Mouse (Mus musculus): ENCODE measurements around the gene Ssh2.

Ssh2 gene

GRCm38 (mm10) chr11:77414141-77414839 lies 198.2 kb downstream of the Ssh2 start:
- Histone ChIP-seq H3K36me3 (ENCODE audit: insufficient read depth, low read length) (no peaks in the 10 kb centered on the region), H3K9me3 (ENCODE audit: low read length) (no peaks in the 10 kb centered on the region), H3K4me3 (replicated peaks; ENCODE audit: low read length) (no peak overlapping the region), H3K27me3 (ENCODE audit: insufficient read depth, low read length) (no peaks in the 10 kb centered on the region), H3K4me1 (replicated peaks; ENCODE audit: low read depth, low read length) (no peaks in the 10 kb centered on the region)
- TF ChIP-seq NANOG (IDR thresholded peaks at IDR 0.05; ENCODE audit: borderline replicate concordance, low read length) (no peak), CTCF (conservative IDR thresholded peaks at IDR 0.05; ENCODE audit: low read length) (no peak), POU5F1 (IDR thresholded peaks at IDR 0.05; ENCODE audit: borderline replicate concordance, low read length) (no peak)

- H3K9me3 ChIP-seq (ENCODE audit: low read length): no peaks in the 10 kb centered on the region
- H3K36me3 ChIP-seq (ENCODE audit: insufficient read depth, low read length): no peaks in the 10 kb centered on the region
- no peaks in the 10 kb centered on the region for H3K27me3 ChIP-seq (ENCODE audit: insufficient read depth, low read length)
- TF ChIP-seq CTCF (conservative IDR thresholded peaks at IDR 0.05; ENCODE audit: low read length) (no peak), POU5F1 (IDR thresholded peaks at IDR 0.05; ENCODE audit: borderline replicate concordance, low read length) (no peak), NANOG (IDR thresholded peaks at IDR 0.05; ENCODE audit: borderline replicate concordance, low read length) (no peak)
- H3K4me1 ChIP-seq (replicated peaks; ENCODE audit: low read depth, low read length): no peaks in the 10 kb centered on the region
- no peak overlapping the region for H3K4me3 ChIP-seq (replicated peaks; ENCODE audit: low read length)
Measured at GRCm38 (mm10) chr11:77416212-77417000, 200.3 kb downstream of the Ssh2 start.

- TF ChIP-seq CTCF (conservative IDR thresholded peaks at IDR 0.05; ENCODE audit: low read length) (no peak), NANOG (IDR thresholded peaks at IDR 0.05; ENCODE audit: borderline replicate concordance, low read length) (no peak), POU5F1 (IDR thresholded peaks at IDR 0.05; ENCODE audit: borderline replicate concordance, low read length) (no peak)
- Histone ChIP-seq H3K4me3 (replicated peaks; ENCODE audit: low read length) (no peak overlapping the region), H3K4me1 (replicated peaks; ENCODE audit: low read depth, low read length) (no peaks in the 10 kb centered on the region), H3K36me3 (ENCODE audit: insufficient read depth, low read length) (no peaks in the 10 kb centered on the region), H3K27me3 (ENCODE audit: insufficient read depth, low read length) (no peaks in the 10 kb centered on the region), H3K9me3 (ENCODE audit: low read length) (no peaks in the 10 kb centered on the region)
Measured at GRCm38 (mm10) chr11:77418021-77418420, 201.9 kb downstream of the Ssh2 start.

- TF ChIP-seq NANOG (IDR thresholded peaks at IDR 0.05; ENCODE audit: borderline replicate concordance, low read length) (no peak), CTCF (conservative IDR thresholded peaks at IDR 0.05; ENCODE audit: low read length) (no peak), POU5F1 (IDR thresholded peaks at IDR 0.05; ENCODE audit: borderline replicate concordance, low read length) (no peak)
- Histone ChIP-seq H3K9me3 (ENCODE audit: low read length) (no peaks in the 10 kb centered on the region), H3K27me3 (ENCODE audit: insufficient read depth, low read length) (no peaks in the 10 kb centered on the region), H3K4me3 (replicated peaks; ENCODE audit: low read length) (no peak overlapping the region), H3K36me3 (ENCODE audit: insufficient read depth, low read length) (no peaks in the 10 kb centered on the region), H3K4me1 (replicated peaks; ENCODE audit: low read depth, low read length) (no peaks in the 10 kb centered on the region)
Measured at GRCm38 (mm10) chr11:77423175-77423859, 207.2 kb downstream of the Ssh2 start.

- Histone ChIP-seq H3K4me3 (replicated peaks; ENCODE audit: low read length) (no peak overlapping the region), H3K36me3 (ENCODE audit: insufficient read depth, low read length) (no peaks in the 10 kb centered on the region), H3K4me1 (replicated peaks; ENCODE audit: low read depth, low read length) (no peaks in the 10 kb centered on the region), H3K27me3 (ENCODE audit: insufficient read depth, low read length) (no peaks in the 10 kb centered on the region), H3K9me3 (ENCODE audit: low read length) (no peaks in the 10 kb centered on the region)
- TF ChIP-seq CTCF (conservative IDR thresholded peaks at IDR 0.05; ENCODE audit: low read length) (no peak), POU5F1 (IDR thresholded peaks at IDR 0.05; ENCODE audit: borderline replicate concordance, low read length) (no peak), NANOG (IDR thresholded peaks at IDR 0.05; ENCODE audit: borderline replicate concordance, low read length) (no peak)
Measured at GRCm38 (mm10) chr11:77428446-77428845, 212.4 kb downstream of the Ssh2 start.

GRCm38 (mm10) chr11:77437026-77437425 lies 220.9 kb downstream of the Ssh2 start:
- Histone ChIP-seq H3K36me3 (ENCODE audit: insufficient read depth, low read length) (no peaks in the 10 kb centered on the region), H3K9me3 (ENCODE audit: low read length) (no peaks in the 10 kb centered on the region), H3K4me3 (replicated peaks; ENCODE audit: low read length) (no peak overlapping the region), H3K4me1 (replicated peaks; ENCODE audit: low read depth, low read length) (no peaks in the 10 kb centered on the region), H3K27me3 (ENCODE audit: insufficient read depth, low read length) (no peaks in the 10 kb centered on the region)
- TF ChIP-seq CTCF (conservative IDR thresholded peaks at IDR 0.05; ENCODE audit: low read length): no peak
- TF ChIP-seq NANOG (IDR thresholded peaks at IDR 0.05; ENCODE audit: borderline replicate concordance, low read length): no peak
- TF ChIP-seq POU5F1 (IDR thresholded peaks at IDR 0.05; ENCODE audit: borderline replicate concordance, low read length): no peak

- no peaks in the 10 kb centered on the region for H3K36me3 ChIP-seq (ENCODE audit: insufficient read depth, low read length)
- no peak for TF ChIP-seq POU5F1 (IDR thresholded peaks at IDR 0.05; ENCODE audit: borderline replicate concordance, low read length)
- TF ChIP-seq CTCF (conservative IDR thresholded peaks at IDR 0.05; ENCODE audit: low read length): no peak
- no peak for TF ChIP-seq NANOG (IDR thresholded peaks at IDR 0.05; ENCODE audit: borderline replicate concordance, low read length)
- no peaks in the 10 kb centered on the region for H3K4me1 ChIP-seq (replicated peaks; ENCODE audit: low read depth, low read length)
- no peaks in the 10 kb centered on the region for H3K27me3 ChIP-seq (ENCODE audit: insufficient read depth, low read length)
- H3K4me3 ChIP-seq (replicated peaks; ENCODE audit: low read length): no peak overlapping the region
- no peaks in the 10 kb centered on the region for H3K9me3 ChIP-seq (ENCODE audit: low read length)
Measured at GRCm38 (mm10) chr11:77440081-77440480, 224.0 kb downstream of the Ssh2 start.

- Histone ChIP-seq H3K9me3 (ENCODE audit: low read length) (no peaks in the 10 kb centered on the region), H3K27me3 (ENCODE audit: insufficient read depth, low read length) (no peaks in the 10 kb centered on the region), H3K4me1 (replicated peaks; ENCODE audit: low read depth, low read length) (peaks cover 2% of the 10 kb centered on the region; the same call in 1 of the 2 replicates), H3K4me3 (replicated peaks; ENCODE audit: low read length) (no peak overlapping the region), H3K36me3 (ENCODE audit: insufficient read depth, low read length) (no peaks in the 10 kb centered on the region)
- no peak for TF ChIP-seq NANOG (IDR thresholded peaks at IDR 0.05; ENCODE audit: borderline replicate concordance, low read length)
- no peak for TF ChIP-seq CTCF (conservative IDR thresholded peaks at IDR 0.05; ENCODE audit: low read length)
- no peak for TF ChIP-seq POU5F1 (IDR thresholded peaks at IDR 0.05; ENCODE audit: borderline replicate concordance, low read length)
Measured at GRCm38 (mm10) chr11:77441020-77441419, 224.9 kb downstream of the Ssh2 start.
